Mouse (Mus musculus) forebrain, postnatal 0 days (tissue): Measurements from ENCODE around the gene Tap2. TPM values are rescaled to one million over a fixed set of nuclear protein-coding genes. Genes with fewer than 3 reads are reported as not detected.

Source experiments
- ATAC-seq: fragments of 200-750 bp; cut with Nextera tagmentation; 2 replicates; pipeline ENCODE4 v1.8.0; 2017; ENCODE audit warnings: mild to moderate bottlenecking, moderate library complexity
- DNase-seq: peaks from one replicate; pipeline ENCODE4 v3.0.0-alpha.2; 2015
- H3K27ac ChIP-seq: fragments of 300-500 bp; sonication (generic); 2 replicates; pipeline ENCODE4 v1.5.1; 2014; ENCODE audit warnings: low read depth, mild to moderate bottlenecking, antibody characterized with exemption, low read length, moderate library complexity, mixed read lengths
- H3K27me3 ChIP-seq: fragments of 300-500 bp; sonication (generic); 2 replicates; pipeline ENCODE4 v1.6.1; 2014; ENCODE audit warnings: mild to moderate bottlenecking, low read length, mixed read lengths; ENCODE audit not compliant: insufficient read depth
- H3K36me3 ChIP-seq: fragments of 300-500 bp; sonication (generic); 2 replicates; pipeline ENCODE4 v1.6.1; 2014; ENCODE audit warnings: mild to moderate bottlenecking, moderate library complexity; ENCODE audit not compliant: insufficient read depth
- H3K4me1 ChIP-seq: fragments of 300-500 bp; sonication (generic); 2 replicates; pipeline ENCODE4 v1.6.1; 2014; ENCODE audit warnings: antibody characterized with exemption; ENCODE audit not compliant: insufficient read depth
- H3K4me2 ChIP-seq: fragments of 300-500 bp; sonication (generic); 2 replicates; pipeline ENCODE4 v1.6.1; 2014; ENCODE audit warnings: low read depth, mild to moderate bottlenecking, moderate library complexity
- H3K4me3 ChIP-seq: fragments of 300-500 bp; sonication (generic); 2 replicates; pipeline ENCODE4 v1.5.1; 2014; ENCODE audit warnings: low read depth, low read length, mixed read lengths
- H3K9ac ChIP-seq: fragments of 300-500 bp; sonication (generic); 2 replicates; pipeline ENCODE4 v1.6.1; 2014; ENCODE audit warnings: mild to moderate bottlenecking
- H3K9me3 ChIP-seq: fragments of 300-500 bp; sonication (generic); 2 replicates; pipeline ENCODE4 v1.6.1; 2016; ENCODE audit warnings: low read length
- CTCF ChIP-seq: sonication (generic); IDR thresholded peaks from 2 replicates; pipeline ENCODE4 v1.5.1; 2016; ENCODE audit warnings: antibody characterized with exemption, control low read depth, low read depth
- WGBS: fragments of 180-500 bp; shearing (Covaris S2); extraction: QIAGEN DNeasy Blood & Tissue Kit; methylation state at CpG from one replicate; pipeline ENCODE4 v1.1.7; 2014; 5-methylcytosine and 5-hydroxymethylcytosine counted together
- polyA plus RNA-seq: library from polyadenylated mRNA; unstranded; fragments of >200 nt; fragmentation: Nextera tagmentation; extraction: Ambion mirVana; gene quantifications from 2 replicates; pipeline ENCODE4 v1.2.1, GENCODE M21; 2015
- total RNA-seq: library from RNA; depleted of rRNA; stranded (reverse); fragments of >200 nt; gene quantifications from 2 replicates; pipeline ENCODE4 v1.2.3, GENCODE M21; 2014

The Tap2 gene
- total and polyA plus RNA-seq, 2 experiments from 2014 or later: 1.9 to 3.8 TPM

GRCm38 (mm10) chr17:34249878-34250277, 46.6 kb downstream of the Tap2 start:
- no peaks in the 10 kb centered on the region for H3K27me3 ChIP-seq
- no peak overlapping the region for H3K27ac ChIP-seq
- no peak overlapping the region for H3K4me2 ChIP-seq
- H3K9me3 ChIP-seq: no peaks in the 10 kb centered on the region
- DNase-seq (peak; percentile 79), ATAC-seq (peak; percentile 66; the same call in 1 of the 2 replicates)
- H3K9ac ChIP-seq: no peak overlapping the region
- H3K4me1 ChIP-seq: no peaks in the 10 kb centered on the region
- no peaks in the 10 kb centered on the region for H3K36me3 ChIP-seq
- H3K4me3 ChIP-seq: no peak overlapping the region
- peak; percentile 85 for TF ChIP-seq CTCF
- WGBS: 15% methylated on average over 4 of the region's 4 CpGs

- Histone ChIP-seq H3K9ac (no peak overlapping the region), H3K4me2 (no peak overlapping the region), H3K27ac (no peak overlapping the region), H3K9me3 (no peaks in the 10 kb centered on the region), H3K27me3 (no peaks in the 10 kb centered on the region), H3K4me3 (no peak overlapping the region), H3K36me3 (no peaks in the 10 kb centered on the region), H3K4me1 (no peaks in the 10 kb centered on the region)
- no peak for DNase-seq
- no peak for ATAC-seq
- peak; percentile 19; the same call in 1 of the 2 replicates for TF ChIP-seq CTCF
- 53% methylated on average over 4 of the region's 4 CpGs for WGBS
Observed at GRCm38 (mm10) chr17:34251666-34252065, 48.3 kb downstream of the Tap2 start.

GRCm38 (mm10) chr17:34256501-34256900, 53.2 kb downstream of the Tap2 start:
- Histone ChIP-seq H3K4me2 (no peak overlapping the region), H3K36me3 (no peaks in the 10 kb centered on the region), H3K27ac (no peak overlapping the region), H3K9ac (no peak overlapping the region), H3K27me3 (no peaks in the 10 kb centered on the region), H3K4me3 (no peak overlapping the region), H3K9me3 (no peaks in the 10 kb centered on the region), H3K4me1 (no peaks in the 10 kb centered on the region)
- ATAC-seq (no peak), DNase-seq (no peak)
- 88% methylated on average over 5 of the region's 5 CpGs for WGBS
- no peak for TF ChIP-seq CTCF

- H3K27ac ChIP-seq: no peak within 1 kb of the TSS
- H3K9me3 ChIP-seq: no peaks in the 10 kb centered on the region
- H3K4me3 ChIP-seq: no peak within 1 kb of the TSS
- H3K36me3 ChIP-seq: no peaks in the 10 kb centered on the region
- no peak within 1 kb of the TSS for H3K4me2 ChIP-seq
- DNase-seq (peak; percentile 85), ATAC-seq (peak; percentile 76)
- TF ChIP-seq CTCF: no peak
- no peak within 1 kb of the TSS for H3K9ac ChIP-seq
- 72% methylated on average over 11 of the region's 11 CpGs for WGBS
- H3K4me1 ChIP-seq: no peaks in the 10 kb centered on the region
- 0 out of 2 replicates have a peak, but pooled peaks cover 4% of the 10 kb centered on the region for H3K27me3 ChIP-seq
Observed at GRCm38 (mm10) chr17:34257594-34258375, 54.5 kb downstream of the Tap2 start, which contains the start of gene H2-Ab1. Gene H2-Ab1, plus strand, starts transcription at chr17:34257689.

DNA sequence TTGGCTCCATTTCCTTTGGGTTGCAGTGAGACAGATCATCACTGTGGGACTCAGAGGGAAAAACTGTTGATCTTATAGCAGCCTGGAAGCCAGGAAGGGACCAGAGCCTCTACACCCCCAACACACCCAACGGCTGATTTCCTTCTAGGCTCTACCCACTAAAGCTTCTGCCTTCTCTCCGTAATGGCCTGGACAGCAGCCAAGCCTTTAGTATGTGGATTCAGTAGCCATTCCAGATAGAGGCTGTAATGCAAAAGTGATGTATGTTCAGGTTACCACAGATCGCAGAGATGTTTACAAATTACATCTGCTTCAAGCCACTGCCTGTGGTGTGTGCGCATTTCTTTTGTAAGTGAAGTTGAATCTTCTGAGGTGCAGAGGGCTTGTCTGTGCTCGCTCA, 57.2 kb downstream of the Tap2 start:
- WGBS: 67% methylated on average over 5 of the region's 5 CpGs
- ATAC-seq (no peak), DNase-seq (no peak)
- no peaks in the 10 kb centered on the region for H3K9me3 ChIP-seq
- H3K9ac ChIP-seq: no peak overlapping the region
- H3K4me2 ChIP-seq: no peak overlapping the region
- peaks cover 26% of the 10 kb centered on the region for H3K27me3 ChIP-seq
- no peaks in the 10 kb centered on the region for H3K36me3 ChIP-seq
- TF ChIP-seq CTCF: no peak
- H3K27ac ChIP-seq: no peak overlapping the region
- no peak overlapping the region for H3K4me3 ChIP-seq
- H3K4me1 ChIP-seq: peaks cover 5% of the 10 kb centered on the region

DNA sequence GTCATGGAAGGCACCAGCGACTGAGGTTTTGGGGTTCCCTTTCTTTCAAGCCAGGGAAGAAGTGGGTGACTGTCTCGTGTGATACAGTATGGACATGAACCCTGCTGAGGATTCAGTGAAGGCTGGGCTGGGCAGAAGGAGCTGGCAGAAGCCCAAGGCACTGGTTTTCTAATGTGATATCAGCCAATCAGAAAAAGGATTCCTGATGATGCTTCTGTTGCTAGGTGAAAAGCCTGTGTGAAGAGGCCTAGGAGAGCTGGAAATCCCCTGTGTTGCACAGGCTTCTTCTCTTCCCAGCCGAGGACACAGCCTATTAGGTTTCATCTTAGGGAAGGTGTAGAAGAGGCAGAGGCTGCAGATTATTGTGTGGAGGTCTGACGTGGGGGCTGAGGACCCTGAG, 58.2 kb downstream of the Tap2 start:
- H3K9me3 ChIP-seq: no peaks in the 10 kb centered on the region
- no peaks in the 10 kb centered on the region for H3K36me3 ChIP-seq
- H3K4me2 ChIP-seq: no peak overlapping the region
- ATAC-seq (peak; percentile 56), DNase-seq (peak; percentile 90)
- H3K27ac ChIP-seq: no peak overlapping the region
- H3K4me3 ChIP-seq: no peak overlapping the region
- WGBS: 29% methylated on average over 4 of the region's 4 CpGs
- H3K27me3 ChIP-seq: peaks cover 28% of the 10 kb centered on the region
- H3K4me1 ChIP-seq: peaks cover 5% of the 10 kb centered on the region
- no peak for TF ChIP-seq CTCF
- H3K9ac ChIP-seq: no peak overlapping the region

- Histone ChIP-seq H3K4me3 (peak overlapping the region; percentile 40), H3K27ac (no peak overlapping the region), H3K4me2 (peak overlapping the region; percentile 79), H3K27me3 (peaks cover 28% of the 10 kb centered on the region), H3K9ac (peak overlapping the region; percentile 22; the same call in 1 of the 2 replicates), H3K36me3 (no peaks in the 10 kb centered on the region), H3K4me1 (peaks cover 5% of the 10 kb centered on the region), H3K9me3 (no peaks in the 10 kb centered on the region)
- WGBS: under 1% methylated on average over 8 of the region's 8 CpGs
- DNase-seq (peak; percentile 94), ATAC-seq (peak; percentile 94)
- no peak for TF ChIP-seq CTCF
Observed at GRCm38 (mm10) chr17:34263068-34263467, 59.7 kb downstream of the Tap2 start.
